Mouse (Mus musculus): ENCODE results near the gene Mavs.

The Mavs gene

DNA sequence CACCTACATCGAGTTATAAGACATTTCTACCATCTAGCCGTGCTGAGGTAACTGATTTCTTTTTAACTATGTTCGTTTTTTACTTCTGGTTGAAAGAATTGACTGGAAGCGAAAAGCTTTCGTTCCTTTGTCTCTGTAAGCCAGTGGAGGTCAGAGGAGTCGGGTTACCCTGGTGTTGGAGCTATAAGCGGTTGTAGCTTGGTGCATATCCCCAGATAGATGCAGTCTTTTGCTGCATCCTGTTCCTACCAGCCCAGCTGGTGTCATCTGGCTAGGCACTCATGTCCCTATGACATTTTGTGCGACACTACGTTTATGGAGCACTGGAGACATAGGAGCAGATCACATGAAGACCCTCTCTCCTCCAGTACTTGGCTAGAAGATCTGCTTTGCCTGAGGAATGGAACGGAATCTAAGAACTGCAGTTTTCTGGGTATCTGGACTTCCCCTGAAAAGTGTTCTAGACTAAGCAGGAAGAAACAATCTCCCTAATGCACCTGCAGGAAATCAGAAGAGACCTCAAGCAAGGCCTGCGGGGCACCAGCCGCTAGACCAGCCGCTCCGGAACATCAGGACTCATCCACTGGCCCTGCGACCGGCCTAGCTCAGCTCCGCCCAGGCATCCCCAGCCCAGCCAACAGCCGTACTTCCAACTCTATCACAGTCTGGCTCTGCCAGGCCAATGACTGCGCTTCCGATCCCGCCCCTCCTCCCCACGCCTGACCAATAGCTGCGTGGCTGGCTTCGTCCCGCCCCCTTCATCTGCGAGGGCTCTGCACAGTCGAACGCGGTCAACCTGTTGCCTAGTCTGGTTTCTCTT is at the start of gene Mavs:
Gene Mavs (plus strand): TSS at position 757 of the 820 bp plus-strand sequence.
- DNase-seq: peak; percentile 93 to 95

DNA sequence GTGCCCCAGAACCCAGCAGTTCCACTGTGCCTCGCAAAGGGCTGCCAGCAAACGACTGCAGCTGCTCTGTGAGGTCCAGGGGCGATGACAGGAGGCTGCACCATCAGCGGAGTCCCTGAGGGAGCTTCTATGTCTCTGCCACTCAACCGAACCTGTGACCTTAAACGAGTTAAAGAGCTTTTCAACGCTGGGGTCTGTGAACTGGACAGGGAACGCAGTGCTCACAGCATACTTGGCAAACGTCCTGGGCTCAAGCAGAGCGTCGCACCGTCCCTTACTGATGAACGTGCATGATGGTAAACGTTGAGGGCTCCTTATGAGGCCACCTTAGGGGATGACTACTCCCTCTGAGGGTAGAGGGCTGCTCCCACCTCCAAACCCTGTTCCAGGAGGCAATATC is 47.5 kb upstream of the Mavs start:
- no peak for DNase-seq

DNA sequence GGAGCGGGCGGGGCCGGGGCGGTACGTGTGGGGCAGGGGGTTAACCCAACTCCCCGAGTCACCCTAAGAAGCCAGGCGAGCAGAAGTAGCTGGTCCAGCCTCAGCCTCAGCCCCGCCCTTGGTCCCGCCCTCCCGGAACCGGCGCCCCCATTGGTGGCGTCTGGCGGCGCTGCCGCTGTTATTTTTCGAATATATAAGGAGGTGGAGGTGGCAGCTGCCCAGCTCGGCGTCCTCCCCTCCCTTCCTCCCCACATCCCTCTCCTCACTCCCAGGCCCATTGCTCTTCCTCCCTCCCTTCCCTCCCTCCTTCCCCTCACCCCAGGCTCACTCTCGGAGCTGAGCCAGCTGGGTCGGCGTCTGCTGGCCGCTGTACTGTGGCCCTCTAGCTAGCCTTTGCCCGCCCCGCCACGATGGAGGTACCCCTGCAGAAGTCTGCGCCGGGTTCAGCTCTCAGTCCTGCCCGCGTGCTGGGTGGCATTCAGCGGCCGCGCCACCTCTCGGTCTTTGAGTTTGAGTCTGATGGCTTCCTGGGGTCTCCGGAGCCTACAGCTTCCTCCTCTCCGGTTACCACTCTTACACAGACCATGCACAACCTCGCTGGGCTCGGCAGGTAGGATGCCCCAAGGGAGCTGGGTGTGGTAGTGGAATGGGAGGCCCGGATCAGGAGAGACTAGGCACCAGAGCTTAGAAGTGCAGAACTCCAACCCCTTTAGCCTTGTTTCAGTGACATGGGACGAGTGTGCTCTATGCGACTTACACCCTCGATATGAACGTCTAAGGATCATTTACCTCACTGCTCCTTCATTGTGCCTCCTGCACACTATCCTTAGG is 46.9 kb upstream of the Mavs start, which contains the start of the genes Cdc25b and Spef1:
Gene Cdc25b (plus strand): TSS at position 179 of the 831 bp plus-strand sequence.
Gene Spef1 (minus strand): TSS at position 512 of the 831 bp plus-strand sequence.
- DNase-seq: peak; percentile 85 to 86

DNA sequence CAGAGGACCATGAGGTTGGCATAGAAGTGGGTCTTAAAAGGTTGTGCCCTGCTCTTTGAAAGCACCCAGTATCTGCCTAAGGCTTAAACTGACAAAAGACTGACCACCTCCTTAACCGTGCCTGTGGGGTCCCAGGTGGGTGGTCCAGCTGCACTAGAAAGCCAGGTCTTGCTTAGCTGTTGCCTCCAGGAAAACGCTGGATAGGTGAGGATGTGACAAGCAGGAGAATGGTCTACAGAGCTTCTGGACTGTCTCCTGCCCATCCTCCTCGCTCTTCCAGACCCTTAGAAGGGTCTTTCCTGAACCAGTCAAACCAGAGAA is 46.3 kb upstream of the Mavs start:
- no peak for DNase-seq

DNA sequence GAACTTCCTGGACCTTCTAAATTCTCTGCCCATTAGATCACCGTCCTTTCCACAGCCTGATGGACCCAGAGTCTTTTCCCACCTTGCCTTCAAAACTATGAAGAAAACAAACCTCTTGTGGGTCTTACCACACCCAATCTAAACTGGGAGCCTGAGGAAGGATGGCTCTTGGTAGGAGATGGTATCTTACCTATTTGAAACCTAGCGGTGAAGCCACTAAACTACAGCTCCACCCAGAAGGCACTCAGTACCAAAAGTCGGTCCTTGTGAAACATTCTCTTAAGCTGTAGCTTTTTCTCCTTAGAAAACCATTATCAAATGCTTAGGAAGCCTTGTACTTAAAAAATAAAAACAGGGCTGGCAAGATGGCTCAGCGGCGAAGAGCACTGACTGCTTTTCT is 45.6 kb upstream of the Mavs start:
- no peak for DNase-seq

- DNase-seq: peak in 1 of 2 experiments; percentile 24
Observed at GRCm38 (mm10) chr2:131189521-131190309, 44.1 kb upstream of the Mavs start.

DNA sequence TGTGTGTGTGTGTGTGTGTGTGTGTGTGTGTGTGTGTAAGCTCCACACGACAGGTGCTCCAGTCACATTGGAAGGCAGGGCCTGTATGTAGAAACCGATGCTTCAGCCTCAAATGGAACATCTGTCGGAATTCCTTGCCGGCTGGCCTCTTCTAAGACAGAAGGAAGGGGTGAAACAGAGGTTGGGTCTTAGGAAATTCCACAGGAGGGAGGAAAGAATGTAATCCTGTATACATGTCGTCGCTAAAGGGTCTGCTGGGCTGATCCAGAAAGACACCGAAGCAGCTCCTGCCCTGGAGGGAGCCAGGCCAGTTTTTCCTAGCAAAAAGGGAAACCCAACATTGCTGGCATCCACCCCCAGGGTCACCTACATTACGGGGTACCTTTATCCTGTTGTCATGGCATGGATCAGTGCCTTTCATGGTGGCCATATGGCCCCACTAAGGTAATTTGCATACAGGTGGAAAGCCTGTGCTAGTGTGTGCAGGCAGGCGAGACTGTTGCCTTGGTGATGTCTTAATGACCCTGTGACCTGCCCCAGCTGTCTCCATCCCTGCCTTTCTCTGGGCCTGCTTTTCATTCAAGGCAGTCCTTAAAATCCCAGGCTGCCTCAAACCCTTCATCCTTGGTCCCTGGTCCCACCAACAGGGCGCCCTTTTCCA is 43.4 kb upstream of the Mavs start:
- peak in 1 of 2 experiments; percentile 13 for DNase-seq

GRCm38 (mm10) chr2:131191005-131191390 is 42.9 kb upstream of the Mavs start:
- peak in 1 of 2 experiments; percentile 12 for DNase-seq

- no peak for DNase-seq
Observed at GRCm38 (mm10) chr2:131196606-131197316, 37.1 kb upstream of the Mavs start.

- no peak for DNase-seq
Observed at GRCm38 (mm10) chr2:131200710-131201109, 33.2 kb upstream of the Mavs start.

DNA sequence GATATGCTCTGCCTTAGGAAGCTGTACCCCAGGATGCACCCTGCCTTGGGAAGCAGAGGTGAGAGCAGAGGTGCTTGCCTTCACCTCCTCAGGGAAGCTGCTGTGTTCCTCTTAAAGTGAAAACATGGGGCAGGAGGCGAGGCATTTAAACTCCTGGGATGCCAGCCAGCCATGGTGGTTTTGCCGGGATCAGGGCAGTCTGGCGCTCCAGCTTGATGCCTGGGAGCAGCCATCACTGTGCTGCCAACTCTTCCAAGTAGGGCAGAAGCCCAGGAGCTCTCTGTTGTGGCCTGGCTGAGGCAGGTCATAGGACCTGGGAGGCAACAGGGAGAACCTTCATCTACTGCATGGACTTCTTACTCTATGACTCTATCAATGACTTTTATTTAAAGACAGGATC is 32.6 kb upstream of the Mavs start:
- DNase-seq: no peak

GRCm38 (mm10) chr2:131203816-131204409 is 29.9 kb upstream of the Mavs start:
- DNase-seq: no peak

- DNase-seq: peak; percentile 16 to 32
Observed at GRCm38 (mm10) chr2:131204410-131204981, 29.4 kb upstream of the Mavs start.

- no peak for DNase-seq
Observed at GRCm38 (mm10) chr2:131205521-131206182, 28.2 kb upstream of the Mavs start.

DNA sequence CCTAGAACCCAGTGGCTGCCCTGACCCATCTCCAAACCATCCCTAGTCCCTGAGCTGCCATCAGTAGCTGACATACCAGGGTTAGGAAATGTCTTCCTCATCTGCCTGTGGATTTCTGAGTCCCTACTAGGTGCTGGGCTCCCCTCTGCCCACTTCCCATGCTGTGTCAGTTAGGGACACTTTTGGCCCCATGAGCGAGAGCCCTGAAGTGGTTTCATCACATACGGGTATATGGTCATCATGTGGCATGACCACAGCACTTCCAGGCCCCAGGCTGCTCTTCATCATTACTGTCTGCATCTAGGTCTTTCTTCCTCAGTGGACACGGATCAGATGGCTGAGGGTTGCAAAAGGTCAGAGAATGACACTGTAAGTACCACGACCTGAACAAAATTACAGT is 27.1 kb upstream of the Mavs start, which contains the start of gene Ap5s1:
Gene Ap5s1 (plus strand): TSS at position 301 of the 400 bp plus-strand sequence.
- no peak for DNase-seq

DNA sequence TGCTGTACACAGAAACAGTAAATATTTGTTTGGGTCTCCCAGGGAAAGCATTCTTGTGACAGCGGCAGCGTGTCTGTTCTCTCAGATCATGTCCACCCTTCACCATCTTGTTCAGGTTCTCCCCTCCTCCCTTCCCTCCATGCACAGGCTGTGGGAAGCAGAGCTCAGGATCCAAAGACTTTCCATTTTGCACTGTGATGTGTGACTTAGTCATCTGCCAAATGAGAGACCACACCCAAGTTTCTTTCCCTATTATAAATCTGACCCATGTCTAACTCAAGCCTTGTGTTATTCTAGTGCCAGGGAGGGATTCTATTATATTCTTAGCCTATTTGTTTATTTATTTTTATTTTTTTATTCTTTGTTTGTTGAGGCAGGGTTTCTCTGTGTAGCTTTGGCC is 25.5 kb upstream of the Mavs start:
- no peak for DNase-seq

DNA sequence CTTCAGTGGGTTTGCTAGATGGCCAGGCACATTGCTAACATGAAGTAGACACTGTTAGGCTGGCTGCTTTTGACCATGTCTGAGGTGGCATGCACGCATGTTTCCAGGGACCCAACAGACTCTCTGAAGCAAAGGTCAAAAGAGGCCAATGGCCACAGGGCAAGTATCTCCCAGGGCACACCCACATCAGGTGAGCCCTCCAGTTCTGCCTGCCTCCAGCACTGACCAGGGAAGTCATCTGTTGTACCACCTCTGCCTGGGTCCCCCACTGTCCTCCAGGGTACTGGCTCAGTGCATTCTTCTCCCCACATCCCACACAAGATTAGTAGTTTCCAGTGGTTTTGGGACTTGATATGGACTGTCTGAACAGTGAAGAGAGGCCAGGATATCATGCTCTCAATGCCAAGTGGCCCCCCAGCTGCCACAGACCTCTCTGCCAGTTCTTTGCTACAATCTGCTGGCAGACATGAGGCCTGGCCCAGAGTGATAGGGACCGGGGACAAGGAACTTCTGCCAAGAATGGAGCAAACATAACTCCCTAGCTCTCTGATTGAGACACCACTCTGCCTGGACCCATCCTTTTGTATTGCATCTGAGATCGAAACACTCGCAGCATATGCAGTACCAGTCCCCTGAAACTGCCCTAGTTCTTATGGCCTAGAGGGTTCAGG is 24.6 kb upstream of the Mavs start:
- no peak for DNase-seq

GRCm38 (mm10) chr2:131209969-131210792 is 23.7 kb upstream of the Mavs start:
- DNase-seq: peak; percentile 91 to 92

Measured in thymus, postnatal 36 days (tissue).